Mouse (Mus musculus): ENCODE data around the gene Catsper1. TPM values are rescaled to one million over a fixed set of nuclear protein-coding genes. Genes with fewer than 3 reads are reported as not detected.
A peak's percentile ranks its signal among the peaks of the same experiment; 100 is the strongest.

The Catsper1 gene
- polyA plus RNA-seq, 1 experiment from 2014 or later, result not detected

GRCm38 (mm10) chr19:5377446-5377845, 41.9 kb downstream of the Catsper1 start:
- no peaks in the 10 kb centered on the region for H3K27me3 ChIP-seq
- 61% methylated on average over 1 of the region's 1 CpGs for WGBS (ENCODE audit: insufficient replicate concordance)
- no peak for ATAC-seq (ENCODE audit: insufficient read depth)
- peaks cover 71% of the 10 kb centered on the region for H3K36me3 ChIP-seq (replicated peaks)
- H3K9me3 ChIP-seq (replicated peaks), result no peaks in the 10 kb centered on the region
- H3K4me2 ChIP-seq, result no peak overlapping the region
- H3K27ac ChIP-seq (replicated peaks), result no peak overlapping the region
- H3K4me1 ChIP-seq (replicated peaks), result no peaks in the 10 kb centered on the region
- H3K4me3 ChIP-seq (replicated peaks), result no peak overlapping the region
- no peak overlapping the region for H3K9ac ChIP-seq

DNA sequence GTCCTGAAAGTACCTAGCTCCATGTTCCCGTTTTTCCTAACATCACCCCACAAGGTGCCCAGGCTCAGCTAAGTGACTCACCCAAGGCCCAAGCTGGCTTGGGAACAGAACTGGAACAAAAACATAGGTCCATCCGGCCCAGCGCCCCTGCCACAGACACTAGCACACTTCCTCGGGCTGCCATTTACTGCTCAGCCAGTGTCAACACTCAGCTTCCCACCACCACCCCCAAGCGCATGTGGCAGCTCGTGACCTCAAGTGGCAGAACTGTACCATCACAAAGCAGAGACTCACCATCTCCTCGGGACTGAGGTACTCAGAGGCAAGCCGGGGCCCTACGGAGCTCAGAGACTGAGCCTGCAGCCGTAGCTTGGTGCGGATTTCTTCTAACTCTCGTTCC, 47.8 kb downstream of the Catsper1 start:
- no peak overlapping the region for H3K27ac ChIP-seq (replicated peaks)
- no peaks in the 10 kb centered on the region for H3K9me3 ChIP-seq (replicated peaks)
- peaks cover 19% of the 10 kb centered on the region for H3K4me1 ChIP-seq (replicated peaks)
- H3K27me3 ChIP-seq, result no peaks in the 10 kb centered on the region
- H3K4me2 ChIP-seq, result no peak overlapping the region
- no peak overlapping the region for H3K4me3 ChIP-seq (replicated peaks)
- no peak for ATAC-seq (ENCODE audit: insufficient read depth)
- WGBS (ENCODE audit: insufficient replicate concordance), result 84% methylated on average over 12 of the region's 12 CpGs
- peaks cover 78% of the 10 kb centered on the region for H3K36me3 ChIP-seq (replicated peaks)
- H3K9ac ChIP-seq, result no peak overlapping the region

- peaks cover 64% of the 10 kb centered on the region for H3K36me3 ChIP-seq (replicated peaks)
- peaks cover 26% of the 10 kb centered on the region for H3K4me1 ChIP-seq (replicated peaks)
- H3K4me3 ChIP-seq (replicated peaks), result no peak overlapping the region
- H3K4me2 ChIP-seq, result no peak overlapping the region
- no peak overlapping the region for H3K27ac ChIP-seq (replicated peaks)
- 75% methylated on average over 8 of the region's 8 CpGs for WGBS (ENCODE audit: insufficient replicate concordance)
- no peak overlapping the region for H3K9ac ChIP-seq
- H3K27me3 ChIP-seq, result no peaks in the 10 kb centered on the region
- ATAC-seq (ENCODE audit: insufficient read depth), result no peak
- no peaks in the 10 kb centered on the region for H3K9me3 ChIP-seq (replicated peaks)
These were observed 49.2 kb downstream of the Catsper1 start for GRCm38 (mm10) chr19:5384715-5385114.

- Histone ChIP-seq H3K4me1 (replicated peaks) (peaks cover 47% of the 10 kb centered on the region), H3K9ac (peak overlapping the region; percentile 85), H3K36me3 (replicated peaks) (peaks cover 31% of the 10 kb centered on the region), H3K9me3 (replicated peaks) (no peaks in the 10 kb centered on the region), H3K27me3 (no peaks in the 10 kb centered on the region), H3K4me2 (peak overlapping the region; percentile 87), H3K4me3 (replicated peaks) (peak overlapping the region; percentile 88), H3K27ac (replicated peaks) (peak overlapping the region; percentile 87)
- under 1% methylated on average over 43 of the region's 43 CpGs for WGBS (ENCODE audit: insufficient replicate concordance)
- peak; percentile 50 for ATAC-seq (ENCODE audit: insufficient read depth)
These were observed 52.5 kb downstream of the Catsper1 start for GRCm38 (mm10) chr19:5388011-5388441.

- WGBS (ENCODE audit: insufficient replicate concordance), result under 1% methylated on average over 43 of the region's 43 CpGs
These were observed 53.2 kb downstream of the Catsper1 start, which contains the start of gene Sart1 for GRCm38 (mm10) chr19:5388588-5389242. Gene Sart1, minus strand, starts transcription at chr19:5388703.

GRCm38 (mm10) chr19:5389647-5390046, 54.1 kb downstream of the Catsper1 start:
- H3K4me1 ChIP-seq (replicated peaks), result peaks cover 47% of the 10 kb centered on the region
- H3K9me3 ChIP-seq (replicated peaks), result no peaks in the 10 kb centered on the region
- peaks cover 15% of the 10 kb centered on the region for H3K36me3 ChIP-seq (replicated peaks)
- H3K4me3 ChIP-seq (replicated peaks), result peak overlapping the region; percentile 88
- ATAC-seq (ENCODE audit: insufficient read depth), result peak; percentile 40
- peak overlapping the region; percentile 87 for H3K4me2 ChIP-seq
- peak overlapping the region; percentile 87 for H3K27ac ChIP-seq (replicated peaks)
- peak overlapping the region; percentile 75 for H3K9ac ChIP-seq
- WGBS (ENCODE audit: insufficient replicate concordance), result 1% methylated on average over 12 of the region's 12 CpGs
- H3K27me3 ChIP-seq, result no peaks in the 10 kb centered on the region

More at GRCm38 (mm10) chr19:5388588-5389242, 53.2 kb downstream of the Catsper1 start, which contains the start of gene Sart1:
- Histone ChIP-seq H3K9ac (peak within 1 kb of the TSS; percentile 85), H3K36me3 (replicated peaks) (peaks cover 24% of the 10 kb centered on the region), H3K9me3 (replicated peaks) (no peaks in the 10 kb centered on the region), H3K27me3 (no peaks in the 10 kb centered on the region), H3K4me1 (replicated peaks) (peaks cover 47% of the 10 kb centered on the region), H3K4me2 (peak within 1 kb of the TSS; percentile 87), H3K27ac (replicated peaks) (peak within 1 kb of the TSS; percentile 87), H3K4me3 (replicated peaks) (peak within 1 kb of the TSS; percentile 88)
- peak; percentile 92 for ATAC-seq (ENCODE audit: insufficient read depth)

GRCm38 (mm10) chr19:5390416-5390815, 54.9 kb downstream of the Catsper1 start:
- Histone ChIP-seq H3K4me3 (replicated peaks) (peak overlapping the region; percentile 88), H3K4me2 (peak overlapping the region; percentile 87), H3K27me3 (no peaks in the 10 kb centered on the region), H3K27ac (replicated peaks) (peak overlapping the region; percentile 87), H3K9me3 (replicated peaks) (no peaks in the 10 kb centered on the region), H3K9ac (peak overlapping the region; percentile 75), H3K4me1 (replicated peaks) (peaks cover 47% of the 10 kb centered on the region), H3K36me3 (replicated peaks) (peaks cover 7% of the 10 kb centered on the region; the same call in 1 of the 2 replicates)
- ATAC-seq (ENCODE audit: insufficient read depth), result no peak
- WGBS (ENCODE audit: insufficient replicate concordance), result 72% methylated on average over 8 of the region's 8 CpGs

DNA sequence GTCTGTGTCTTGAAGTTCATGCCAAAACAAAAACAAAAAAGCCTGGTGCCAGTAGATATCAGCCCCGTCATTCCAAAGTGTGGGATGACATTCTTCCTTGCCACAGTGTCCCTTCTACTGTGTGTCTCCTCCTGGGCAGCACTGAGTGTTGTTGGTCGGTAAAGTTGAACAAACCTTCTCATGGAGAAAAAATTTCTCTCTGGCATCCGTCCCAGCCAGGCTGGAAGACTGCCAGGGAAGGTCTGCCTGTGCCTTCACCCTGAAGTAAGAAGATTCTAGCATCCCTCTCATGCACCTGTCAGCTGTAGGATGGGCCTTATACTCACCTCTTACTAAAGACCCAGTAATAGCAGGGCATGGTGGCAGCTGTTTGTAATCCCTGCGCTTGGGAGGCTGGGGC, 57.4 kb downstream of the Catsper1 start:
- H3K4me3 ChIP-seq (replicated peaks), result no peak overlapping the region
- 61% methylated on average over 4 of the region's 4 CpGs for WGBS (ENCODE audit: insufficient replicate concordance)

More for the DNA sequence above, 57.4 kb downstream of the Catsper1 start:
- Histone ChIP-seq H3K27me3 (no peaks in the 10 kb centered on the region), H3K4me2 (no peak overlapping the region), H3K9ac (no peak overlapping the region), H3K27ac (replicated peaks) (no peak overlapping the region), H3K9me3 (replicated peaks) (no peaks in the 10 kb centered on the region), H3K4me1 (replicated peaks) (peaks cover 30% of the 10 kb centered on the region), H3K36me3 (replicated peaks) (no peaks in the 10 kb centered on the region)
- no peak for ATAC-seq (ENCODE audit: insufficient read depth)

Other genes starting within 250 kb of the Catsper1 start
- 49.4 and 55.3 TPM in 2 replicates for gene Yif1a, start 247.2 kb upstream of the Catsper1 start, polyA plus RNA-seq (2015; fragmentation: Nextera tagmentation; extraction: Ambion mirVana)
- 0.68 and 0.83 TPM in 2 replicates for gene Cnih2, start 237.2 kb upstream of the Catsper1 start, polyA plus RNA-seq (2015; fragmentation: Nextera tagmentation; extraction: Ambion mirVana)
- 85.4 and 89.7 TPM in 2 replicates for gene Rab1b, start 228.7 kb upstream of the Catsper1 start, polyA plus RNA-seq (2015; fragmentation: Nextera tagmentation; extraction: Ambion mirVana)
- gene Klc2, start 217.2 kb upstream of the Catsper1 start, polyA plus RNA-seq (2015; fragmentation: Nextera tagmentation; extraction: Ambion mirVana), result 1.7 and 2.7 TPM in 2 replicates
- gene Pacs1, start 62.6 kb upstream of the Catsper1 start, polyA plus RNA-seq (2015; fragmentation: Nextera tagmentation; extraction: Ambion mirVana), result 8.6 TPM in 2 replicates
- 113 and 114 TPM in 2 replicates for gene Sf3b2, start 40.3 kb upstream of the Catsper1 start, polyA plus RNA-seq (2015; fragmentation: Nextera tagmentation; extraction: Ambion mirVana)
- gene Gal3st3, start 37.4 kb upstream of the Catsper1 start, polyA plus RNA-seq (2015; fragmentation: Nextera tagmentation; extraction: Ambion mirVana), result 0.06 and 0.09 TPM in 2 replicates
- not detected in 2 replicates for gene Cst6, start 13.8 kb downstream of the Catsper1 start, polyA plus RNA-seq (2015; fragmentation: Nextera tagmentation; extraction: Ambion mirVana)
- 26.0 and 26.5 TPM in 2 replicates for gene Eif1ad, start 31.0 kb downstream of the Catsper1 start, polyA plus RNA-seq (2015; fragmentation: Nextera tagmentation; extraction: Ambion mirVana)
- 216 and 231 TPM in 2 replicates for gene Banf1, start 31.4 kb downstream of the Catsper1 start, polyA plus RNA-seq (2015; fragmentation: Nextera tagmentation; extraction: Ambion mirVana)
- 26.5 and 31.5 TPM in 2 replicates for gene Sart1, start 53.0 kb downstream of the Catsper1 start, polyA plus RNA-seq (2015; fragmentation: Nextera tagmentation; extraction: Ambion mirVana)
- 0.46 TPM in 1 of 2 replicates, not detected in the other for gene Tsga10ip, start 66.8 kb downstream of the Catsper1 start, polyA plus RNA-seq (2015; fragmentation: Nextera tagmentation; extraction: Ambion mirVana)
- gene Drap1, start 89.2 kb downstream of the Catsper1 start, polyA plus RNA-seq (2015; fragmentation: Nextera tagmentation; extraction: Ambion mirVana), result 61.1 and 64.6 TPM in 2 replicates
- 17.6 and 19.8 TPM in 2 replicates for gene AI837181, start 89.4 kb downstream of the Catsper1 start, polyA plus RNA-seq (2015; fragmentation: Nextera tagmentation; extraction: Ambion mirVana)
- gene Fosl1, start 111.8 kb downstream of the Catsper1 start, polyA plus RNA-seq (2015; fragmentation: Nextera tagmentation; extraction: Ambion mirVana), result not detected in 2 replicates
- 1.6 TPM in 2 replicates for gene Ccdc85b, start 122.2 kb downstream of the Catsper1 start, polyA plus RNA-seq (2015; fragmentation: Nextera tagmentation; extraction: Ambion mirVana)
- gene Fibp, start 124.9 kb downstream of the Catsper1 start, polyA plus RNA-seq (2015; fragmentation: Nextera tagmentation; extraction: Ambion mirVana), result 25.3 and 28.6 TPM in 2 replicates
- gene Ctsw, start 132.8 kb downstream of the Catsper1 start, polyA plus RNA-seq (2015; fragmentation: Nextera tagmentation; extraction: Ambion mirVana), result 0.53 and 0.54 TPM in 2 replicates
- gene Efemp2, start 138.2 kb downstream of the Catsper1 start, polyA plus RNA-seq (2015; fragmentation: Nextera tagmentation; extraction: Ambion mirVana), result 16.0 and 17.5 TPM in 2 replicates
- gene Mus81, start 152.7 kb downstream of the Catsper1 start, polyA plus RNA-seq (2015; fragmentation: Nextera tagmentation; extraction: Ambion mirVana), result 14.0 and 16.4 TPM in 2 replicates
- 992 and 1,073 TPM in 2 replicates for gene Cfl1, start 154.7 kb downstream of the Catsper1 start, polyA plus RNA-seq (2015; fragmentation: Nextera tagmentation; extraction: Ambion mirVana)
- 0.12 TPM in 1 of 2 replicates, not detected in the other for gene 1700020D05Rik, start 168.0 kb downstream of the Catsper1 start, polyA plus RNA-seq (2015; fragmentation: Nextera tagmentation; extraction: Ambion mirVana)
- 6.8 and 7.0 TPM in 2 replicates for gene Snx32, start 174.8 kb downstream of the Catsper1 start, polyA plus RNA-seq (2015; fragmentation: Nextera tagmentation; extraction: Ambion mirVana)
- 0.05 TPM in 1 of 2 replicates, not detected in the other for gene Ovol1, start 224.9 kb downstream of the Catsper1 start, polyA plus RNA-seq (2015; fragmentation: Nextera tagmentation; extraction: Ambion mirVana)
- gene Ap5b1, start 232.3 kb downstream of the Catsper1 start, polyA plus RNA-seq (2015; fragmentation: Nextera tagmentation; extraction: Ambion mirVana), result 3.6 and 4.0 TPM in 2 replicates

Data from liver, embryonic 15.5 days (tissue).